Mouse (Mus musculus) left cerebral cortex, postnatal 10 days (tissue): ENCODE results near the gene Itpkb. TPM values are rescaled to one million over a fixed set of nuclear protein-coding genes. Genes with fewer than 3 reads are reported as not detected.

Source experiments
- DNase-seq, 2 experiments: peaks; one replicate each; pipeline ENCODE4 v3.0.0; 2021 to 2022; ENCODE audit warnings: low spot score in 2 of 2, mixed read lengths in 1 of 2; ENCODE audit errors: extremely low spot score in 1 of 2
- intact Hi-C: fragments of 180-260 bp; cut with DNase I; formaldehyde crosslinking; loops from one replicate; pipeline ENCODE4 v1.15.1; 2025
- total RNA-seq, 2 experiments: library from RNA; stranded (reverse); gene quantifications; 2 replicates each; pipeline ENCODE4 v1.2.3; 2021

The Itpkb gene
- total RNA-seq, 2 experiments from 2014 or later: 11.6 to 12.9 TPM

- DNase-seq: no peak
Observed at GRCm38 (mm10) chr1:180334541-180334940, 4.3 kb downstream of the Itpkb start.

GRCm38 (mm10) chr1:180335513-180336375 is 5.5 kb downstream of the Itpkb start:
- intact Hi-C loops: no loop called here

More at GRCm38 (mm10) chr1:180334541-180334940, 4.3 kb downstream of the Itpkb start:
- intact Hi-C loops: loop anchor here (5.0 kb wide), 1 partner anchor 53 kb away; no protein-coding TSS in a partner anchor

GRCm38 (mm10) chr1:180338358-180338757 is 8.1 kb downstream of the Itpkb start:
- DNase-seq: no peak
- intact Hi-C loops: no loop called here

More at GRCm38 (mm10) chr1:180335513-180336375, 5.5 kb downstream of the Itpkb start:
- DNase-seq: no peak

GRCm38 (mm10) chr1:180339143-180339542 is 8.9 kb downstream of the Itpkb start:
- intact Hi-C loops: no loop called here
- DNase-seq: no peak

GRCm38 (mm10) chr1:180342944-180343343 is 12.7 kb downstream of the Itpkb start:
- intact Hi-C loops: no loop called here

GRCm38 (mm10) chr1:180343434-180344210 is 13.3 kb downstream of the Itpkb start:
- DNase-seq: no peak
- intact Hi-C loops: no loop called here

More at GRCm38 (mm10) chr1:180342944-180343343, 12.7 kb downstream of the Itpkb start:
- DNase-seq: no peak

- no peak for DNase-seq
- intact Hi-C loops: no loop called here
Observed at GRCm38 (mm10) chr1:180345098-180345497, 14.8 kb downstream of the Itpkb start.

- intact Hi-C loops: no loop called here
- no peak for DNase-seq
Observed at GRCm38 (mm10) chr1:180347059-180347458, 16.8 kb downstream of the Itpkb start.

GRCm38 (mm10) chr1:180347907-180348306 is 17.6 kb downstream of the Itpkb start:
- DNase-seq: no peak
- intact Hi-C loops: no loop called here

GRCm38 (mm10) chr1:180349090-180349489 is 18.8 kb downstream of the Itpkb start:
- intact Hi-C loops: no loop called here
- DNase-seq: no peak

GRCm38 (mm10) chr1:180352258-180352657 is 22.0 kb downstream of the Itpkb start:
- DNase-seq: no peak
- intact Hi-C loops: no loop called here

- intact Hi-C loops: no loop called here
- DNase-seq: no peak
Observed at GRCm38 (mm10) chr1:180354129-180354528, 23.8 kb downstream of the Itpkb start.

GRCm38 (mm10) chr1:180354976-180355730 is 24.9 kb downstream of the Itpkb start:
- DNase-seq: no peak
- intact Hi-C loops: no loop called here

GRCm38 (mm10) chr1:180356176-180356575 is 25.9 kb downstream of the Itpkb start:
- intact Hi-C loops: no loop called here

GRCm38 (mm10) chr1:180356857-180357256 is 26.6 kb downstream of the Itpkb start:
- intact Hi-C loops: no loop called here
- DNase-seq: no peak

More at GRCm38 (mm10) chr1:180356176-180356575, 25.9 kb downstream of the Itpkb start:
- DNase-seq: no peak

GRCm38 (mm10) chr1:180357893-180358331 is 27.6 kb downstream of the Itpkb start:
- DNase-seq: no peak
- intact Hi-C loops: no loop called here

- intact Hi-C loops: no loop called here
- DNase-seq: no peak
Observed at GRCm38 (mm10) chr1:180358466-180358865, 28.2 kb downstream of the Itpkb start.

GRCm38 (mm10) chr1:180359311-180359710 is 29.0 kb downstream of the Itpkb start:
- DNase-seq: no peak
- intact Hi-C loops: no loop called here

- no peak for DNase-seq
- intact Hi-C loops: no loop called here
Observed at GRCm38 (mm10) chr1:180362176-180362575, 31.9 kb downstream of the Itpkb start.
